Mouse (Mus musculus) cortical plate, adult 2 months (tissue): ENCODE results near the gene Col15a1.

ENCODE experiments used
- CTCF ChIP-seq: fragments of 200-500 bp; IDR thresholded peaks from 2 replicates; pipeline ENCODE4 v1.5.1; 2011; ENCODE audit warnings: mild to moderate bottlenecking, control low read depth, low read length; ENCODE audit not compliant: insufficient read depth; ENCODE audit errors: extremely low read depth
- POLR2A ChIP-seq: fragments of 200-500 bp; IDR thresholded peaks from 2 replicates; pipeline ENCODE4 v1.6.1; 2011; ENCODE audit warnings: mild to moderate bottlenecking, low read length, control low read depth; ENCODE audit not compliant: insufficient read depth; ENCODE audit errors: extremely low read depth

DNA sequence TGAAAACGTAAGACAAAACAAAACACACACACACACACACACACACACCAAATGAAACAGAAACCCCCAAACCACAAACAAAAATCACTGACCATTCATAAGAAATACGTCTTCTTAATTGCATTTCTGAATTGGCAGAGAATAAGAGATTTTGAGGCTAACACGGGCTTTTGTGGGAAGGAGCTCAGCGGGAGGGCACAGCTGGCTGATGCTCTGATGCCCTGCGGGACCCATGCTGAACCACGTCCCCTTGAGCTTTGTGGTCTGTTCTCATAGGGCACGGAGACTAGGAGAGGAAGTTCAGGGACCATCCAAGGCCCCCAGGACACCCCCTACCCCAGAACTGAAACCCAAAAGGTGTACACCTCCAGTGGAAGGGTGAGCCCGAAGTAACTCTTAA is 134.7 kb downstream of the Col15a1 start:
- TF ChIP-seq POLR2A = no peak
- TF ChIP-seq CTCF = no peak
